Mouse (Mus musculus) kidney, adult 10 weeks (tissue): Measurements from ENCODE around the gene Tmc5. TPM values are rescaled to one million over a fixed set of nuclear protein-coding genes. Genes with fewer than 3 reads are reported as not detected.

Source experiments
- polyA plus RNA-seq: library from polyadenylated mRNA; stranded (reverse); fragments of 350-450 nt; fragmentation: Illumina TruSeq; extraction: RNeasy Lipid Tissue Mini Kit (QIAGEN cat#74804); gene quantifications from one replicate; pipeline ENCODE4 v1.2.3, GENCODE M21; 2014; ENCODE audit warnings: low read depth, low replicate concordance

Tmc5 gene
- 2.2 TPM for polyA plus RNA-seq

GRCm38 (mm10) chr7:118597201-118597600 is at the start of gene Tmc5:
Tmc5 (plus strand) TSS chr7:118597297.

GRCm38 (mm10) chr7:118584257-118584907 is 12.7 kb upstream of the Tmc5 start, which contains the start of gene Tmc7:
Tmc7 (minus strand) TSS chr7:118584736.

GRCm38 (mm10) chr7:118705101-118705961 is 108.2 kb downstream of the Tmc5 start, which contains the start of gene Gde1:
Gde1 (minus strand) TSS chr7:118705778.

GRCm38 (mm10) chr7:118712228-118713173 is 115.4 kb downstream of the Tmc5 start, which contains the start of gene Ccp110:
Ccp110 (plus strand) TSS chr7:118712552.

Other genes starting within 250 kb of the Tmc5 start
- gene Syt17, start 149.1 kb upstream of the Tmc5 start, polyA plus RNA-seq = 6.2 TPM
- gene Itpripl2, start 105.3 kb upstream of the Tmc5 start, polyA plus RNA-seq = 18.2 TPM
- 14.8 TPM for gene Coq7, start 63.9 kb upstream of the Tmc5 start, polyA plus RNA-seq
- 2.2 TPM for gene Tmc7, start 12.6 kb upstream of the Tmc5 start, polyA plus RNA-seq
- 271 TPM for gene Gde1, start 108.5 kb downstream of the Tmc5 start, polyA plus RNA-seq
- 16.3 TPM for gene Ccp110, start 115.3 kb downstream of the Tmc5 start, polyA plus RNA-seq
- 12.6 TPM for gene Vps35l, start 142.9 kb downstream of the Tmc5 start, polyA plus RNA-seq